Mouse (Mus musculus) cortical plate, adult 2 months (tissue): ENCODE results near the gene Dgkh.

Experiments used
- CTCF ChIP-seq: fragments of 200-500 bp; IDR thresholded peaks from 2 replicates; pipeline ENCODE4 v1.5.1; 2011; ENCODE audit warnings: mild to moderate bottlenecking, control low read depth, low read length; ENCODE audit not compliant: insufficient read depth; ENCODE audit errors: extremely low read depth
- POLR2A ChIP-seq: fragments of 200-500 bp; IDR thresholded peaks from 2 replicates; pipeline ENCODE4 v1.6.1; 2011; ENCODE audit warnings: mild to moderate bottlenecking, low read length, control low read depth; ENCODE audit not compliant: insufficient read depth; ENCODE audit errors: extremely low read depth

DNA sequence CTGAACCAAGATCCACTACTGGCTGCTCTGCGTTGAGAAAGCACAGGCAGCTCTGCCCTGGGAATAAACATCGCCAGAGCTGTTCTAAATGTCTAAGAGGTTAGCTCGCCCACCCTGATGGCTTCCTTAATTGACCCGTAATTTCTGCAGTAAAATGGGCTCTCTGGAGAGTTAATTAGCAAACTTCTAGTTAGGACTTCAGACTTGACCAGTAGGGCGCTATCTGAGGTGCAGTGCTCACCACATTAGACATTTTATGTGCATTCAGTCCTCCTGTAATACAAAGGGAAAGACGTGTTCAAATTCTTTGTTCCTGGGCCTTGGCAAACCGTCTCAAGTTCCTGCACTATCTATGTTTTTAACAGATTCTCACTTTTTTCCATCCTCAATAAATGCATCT is 169.4 kb downstream of the Dgkh start:
- TF ChIP-seq CTCF (no peak), POLR2A (no peak)
